Mouse (Mus musculus) heart, adult 8-10 months (tissue): ENCODE measurements around the gene Srsf2. TPM values are rescaled to one million over a fixed set of nuclear protein-coding genes. Genes with fewer than 3 reads are reported as not detected.
"Not testable (repeated sequence)": the region's sequence is repeated elsewhere in the genome, so short reads cannot be mapped to it uniquely, and the experiment has no call there.

ENCODE experiments used
- DNase-seq: peaks from one replicate; pipeline ENCODE4 v3.0.0; 2022; ENCODE audit warnings: low spot score
- total RNA-seq, 4 experiments: library from RNA; stranded (reverse); gene quantifications; 2 replicates each; pipeline ENCODE4 v1.2.4; 2022

Gene Srsf2
- total RNA-seq, 4 experiments from 2014 or later: 85.5 to 126 (median 103) TPM

DNA sequence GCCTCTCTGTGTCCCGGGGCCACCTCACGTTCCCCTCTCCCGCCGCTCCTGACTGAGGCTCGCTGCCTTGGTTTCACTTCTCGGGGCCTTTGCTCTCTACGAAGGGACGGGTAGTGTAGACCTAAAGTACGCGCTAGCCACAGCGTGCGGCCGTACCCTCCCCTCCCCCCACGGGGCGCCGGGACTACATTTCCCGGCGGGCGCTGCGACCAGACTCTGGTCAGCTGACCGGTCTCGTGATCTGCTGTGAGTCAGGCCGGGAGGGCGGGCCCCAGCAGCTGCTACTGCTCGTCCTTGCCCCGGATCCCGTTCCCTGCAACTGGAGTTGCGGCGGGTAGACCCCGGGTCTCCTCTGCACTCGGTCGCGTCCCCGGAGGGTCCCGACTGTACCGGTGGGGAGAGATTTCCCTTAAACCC, 626 bp upstream of the Srsf2 start:
- peak; percentile 96 for DNase-seq

GRCm38 (mm10) chr11:116852291-116852890, 503 bp downstream of the Srsf2 start, which contains the start of gene Mfsd11:
Mfsd11 (plus strand) TSS chr11:116852440.
- DNase-seq: peak; percentile 55

GRCm38 (mm10) chr11:116851576-116852290, 1.2 kb downstream of the Srsf2 start:
- peak; percentile 33 for DNase-seq

DNA sequence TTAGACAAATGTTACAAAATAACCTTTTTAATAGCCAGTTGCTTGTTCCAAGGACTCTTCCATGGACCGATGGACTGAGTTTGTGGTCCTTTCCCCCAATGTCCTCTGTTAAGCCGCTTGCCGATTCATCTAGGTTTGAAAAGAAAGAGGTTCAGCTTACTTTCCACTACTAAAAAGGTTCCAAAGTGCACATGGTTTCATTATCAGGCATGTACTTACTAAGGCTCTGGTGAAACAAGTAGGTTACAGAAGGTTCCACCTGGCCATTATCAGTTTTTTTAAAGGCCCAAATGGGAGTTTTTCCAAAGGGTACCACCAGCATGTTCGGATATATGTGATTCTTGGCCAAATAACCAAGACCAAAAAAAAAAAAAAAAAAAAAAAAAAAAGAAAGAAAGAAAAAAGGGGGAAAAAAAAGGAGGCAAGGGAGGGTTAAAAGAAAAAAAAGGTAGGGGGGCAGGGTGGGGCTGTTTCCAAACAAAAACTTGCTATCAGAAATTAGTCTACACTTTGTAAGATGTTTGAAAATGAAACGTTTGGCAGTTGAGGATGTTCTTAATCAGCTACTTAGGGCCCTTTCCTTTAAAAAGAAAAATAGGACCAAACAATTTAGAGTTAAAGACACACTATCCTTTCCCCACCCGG, 1.9 kb downstream of the Srsf2 start:
- DNase-seq: no peak

DNA sequence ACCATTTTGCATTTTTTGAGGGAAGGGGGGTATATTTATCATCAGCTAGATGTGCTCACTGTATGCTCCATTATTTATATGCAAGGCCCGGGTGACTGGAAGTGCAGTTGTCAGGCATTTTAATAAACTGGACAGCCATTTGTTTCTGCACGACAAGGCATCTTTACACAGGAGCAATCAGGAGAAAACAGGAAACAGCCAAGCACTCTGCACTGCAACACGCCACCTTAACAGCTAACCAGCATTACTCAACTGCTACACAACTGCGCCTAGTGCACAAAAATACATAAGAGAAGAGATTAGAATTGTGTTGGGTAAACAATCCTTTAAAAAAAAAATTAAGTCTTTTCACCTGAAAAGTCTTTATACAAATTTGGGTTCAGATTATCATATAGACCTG, 2.8 kb downstream of the Srsf2 start:
- DNase-seq: no peak

DNA sequence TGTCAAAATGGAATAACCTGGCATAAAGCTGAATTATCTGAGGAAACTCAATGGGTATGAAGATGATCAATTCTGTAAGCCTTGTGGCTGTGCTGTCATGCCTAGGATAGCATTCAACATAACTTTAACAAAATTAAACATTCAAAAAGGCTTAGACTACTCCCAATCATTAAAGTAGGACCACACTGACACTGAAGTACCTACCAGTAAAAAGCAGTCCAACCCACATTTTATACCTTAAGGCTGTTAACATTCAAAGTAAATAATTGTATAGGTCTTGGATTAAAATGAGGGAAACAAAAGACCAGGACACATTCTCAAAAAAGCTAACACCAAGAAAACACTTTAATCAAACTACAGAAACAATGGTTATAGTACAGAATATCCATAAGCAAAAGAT, 3.3 kb downstream of the Srsf2 start:
- no peak for DNase-seq

GRCm38 (mm10) chr11:116848877-116849178, 4.1 kb downstream of the Srsf2 start:
- not testable (repeated sequence) for DNase-seq

GRCm38 (mm10) chr11:116848086-116848876, 4.6 kb downstream of the Srsf2 start:
- DNase-seq: no peak

DNA sequence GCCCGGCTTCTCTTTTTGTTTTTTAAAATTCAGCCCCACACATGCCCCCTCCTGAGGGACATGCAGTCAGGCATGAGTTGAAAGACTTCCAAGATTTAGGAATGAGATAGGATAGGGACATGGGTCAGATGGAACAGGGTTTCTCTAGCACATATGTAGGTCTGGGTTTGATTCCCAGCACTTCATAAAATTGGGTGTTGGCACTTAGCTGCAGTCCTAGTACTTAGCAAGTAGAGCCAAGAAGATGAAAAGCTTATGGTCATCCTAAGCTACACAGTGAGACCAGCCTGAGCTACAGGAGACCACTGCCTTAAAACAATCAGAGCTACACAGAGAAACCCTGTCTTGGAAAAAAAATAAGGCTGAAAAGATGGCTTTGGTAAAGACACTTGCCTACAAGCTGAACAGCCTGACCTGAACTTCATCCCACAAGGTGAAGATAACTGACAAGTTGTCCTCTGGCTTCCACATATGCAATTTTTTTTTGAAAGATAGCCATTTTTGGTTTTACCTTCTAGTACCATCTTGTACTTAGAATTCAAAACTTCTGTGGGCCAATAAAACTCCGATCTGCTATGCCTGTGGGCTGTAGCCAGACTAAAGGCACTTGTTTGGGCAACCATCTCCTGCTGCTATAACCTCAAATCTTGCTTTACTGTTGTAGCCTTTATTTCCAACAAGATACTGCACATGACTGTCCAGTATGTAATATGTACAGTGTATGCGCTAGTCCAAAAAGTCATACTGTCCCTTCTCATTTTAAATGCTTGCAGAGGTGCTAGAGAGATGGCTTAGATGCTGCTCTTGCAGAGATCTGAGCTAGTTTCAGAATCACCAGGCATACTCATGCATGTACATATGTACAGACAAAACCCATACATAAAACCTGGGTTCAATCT, 5.5 kb downstream of the Srsf2 start:
- no peak for DNase-seq

- no peak for DNase-seq
These were observed 6.2 kb downstream of the Srsf2 start for GRCm38 (mm10) chr11:116846593-116847181.

DNA sequence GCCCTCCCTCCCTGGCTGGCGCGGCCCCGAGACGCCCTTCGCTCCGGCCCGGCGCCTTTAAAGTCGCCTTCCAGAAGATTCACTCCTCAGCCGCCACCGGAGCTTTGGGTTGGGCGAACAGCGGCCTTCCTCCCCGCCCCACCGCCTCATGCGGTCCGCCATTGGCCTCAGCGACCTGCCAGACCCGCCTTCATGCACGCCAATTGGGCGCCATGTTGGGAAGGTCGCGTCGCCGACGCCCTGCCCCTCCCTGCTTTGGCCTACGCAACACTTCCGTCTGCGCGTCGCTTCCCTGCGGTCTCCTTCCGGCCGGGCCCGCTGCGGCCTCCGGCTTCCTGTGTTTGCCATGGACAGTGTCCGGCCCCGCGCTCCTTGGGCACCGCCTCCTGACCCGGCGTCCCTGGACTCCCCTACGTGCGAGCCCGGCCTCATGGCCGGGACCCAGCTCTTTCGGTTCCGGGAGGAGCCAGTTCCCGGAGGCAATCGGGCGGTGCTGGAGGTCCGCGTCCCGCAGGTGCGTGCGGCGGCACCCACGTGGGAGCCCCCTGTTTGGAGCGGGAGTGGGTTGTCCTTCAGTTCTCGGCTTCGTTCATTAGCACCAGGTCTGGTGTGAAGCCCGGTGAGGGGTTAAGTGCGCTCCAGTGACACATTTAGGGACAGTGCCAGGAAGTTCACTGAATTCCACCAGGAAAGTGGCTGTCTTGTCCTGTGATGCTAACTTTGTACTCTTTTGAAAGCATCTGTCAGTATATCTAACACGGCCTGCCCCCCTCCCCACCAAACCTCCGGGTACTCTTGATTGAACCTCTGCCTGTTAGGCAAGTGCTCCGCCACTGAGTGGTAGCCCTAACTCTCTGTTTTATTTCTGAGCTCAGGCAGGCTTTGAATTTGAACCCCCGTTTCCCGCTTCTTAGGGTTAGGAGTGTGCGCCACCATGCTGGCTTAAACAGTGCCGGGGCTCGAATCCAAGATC, 9.3 kb downstream of the Srsf2 start, which contains the start of the genes Mettl23 and Jmjd6:
TSS of gene Mettl23 (plus strand) at position 18 of the 973 bp plus-strand sequence.
TSS of gene Jmjd6 (minus strand) at position 189 of the 973 bp plus-strand sequence.
- DNase-seq: peak; percentile 97

DNA sequence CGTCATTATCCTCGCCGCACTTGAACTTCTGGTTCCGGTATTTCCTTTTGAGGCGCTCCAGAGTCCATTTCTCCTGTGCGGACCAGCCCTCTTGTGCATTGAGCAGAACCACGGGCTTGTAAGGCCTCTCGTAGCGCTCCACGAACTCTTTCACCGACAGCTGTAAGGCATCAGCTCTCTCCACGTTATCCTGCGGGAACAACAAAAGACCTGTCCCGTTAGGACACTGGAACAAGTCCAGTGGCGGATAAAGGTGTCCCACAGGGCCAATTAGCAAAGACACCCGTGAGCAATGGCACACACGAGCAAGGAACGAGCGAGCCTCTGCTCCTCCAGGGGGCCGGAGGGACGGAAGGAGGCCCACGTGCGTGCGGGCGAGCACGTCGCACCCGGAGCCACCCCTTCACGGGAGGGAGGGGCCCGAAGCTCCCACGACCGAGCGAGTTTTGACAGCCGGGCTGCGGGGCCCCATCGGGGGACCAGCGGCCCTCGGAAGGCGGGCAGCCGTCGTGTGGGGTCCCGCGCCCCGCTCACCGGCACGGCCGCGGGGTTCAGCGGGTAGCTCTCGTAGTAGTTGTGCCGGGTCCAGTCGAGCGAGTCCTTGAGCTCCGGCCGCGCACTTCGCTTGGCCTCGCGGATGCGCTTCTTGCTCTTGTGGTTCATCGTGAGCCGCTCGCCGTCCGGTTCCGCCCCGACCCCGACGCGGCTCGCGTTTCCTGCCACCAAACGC, 10.2 kb downstream of the Srsf2 start:
- DNase-seq: peak; percentile 50

DNA sequence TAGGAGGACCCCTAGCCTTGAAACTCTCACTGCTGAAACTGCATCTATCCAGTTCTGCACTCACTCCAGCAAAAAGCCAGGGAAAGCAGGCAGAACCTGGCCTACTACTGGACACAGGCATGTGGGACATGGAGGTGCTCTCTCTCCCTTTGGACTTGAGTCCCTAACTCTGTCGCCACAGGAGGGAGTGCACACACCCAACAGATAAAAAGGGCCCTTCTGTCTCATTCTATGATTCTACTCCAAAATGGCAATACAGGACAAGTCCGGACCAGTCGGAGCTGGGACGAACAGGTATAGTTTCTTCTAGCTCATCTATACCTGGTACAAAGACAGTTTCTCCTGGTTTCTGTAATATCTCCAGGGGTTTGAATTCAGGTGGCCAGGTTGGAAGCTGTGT, 12.1 kb downstream of the Srsf2 start:
- no peak for DNase-seq

GRCm38 (mm10) chr11:116839601-116840000, 13.3 kb downstream of the Srsf2 start:
- no peak for DNase-seq

DNA sequence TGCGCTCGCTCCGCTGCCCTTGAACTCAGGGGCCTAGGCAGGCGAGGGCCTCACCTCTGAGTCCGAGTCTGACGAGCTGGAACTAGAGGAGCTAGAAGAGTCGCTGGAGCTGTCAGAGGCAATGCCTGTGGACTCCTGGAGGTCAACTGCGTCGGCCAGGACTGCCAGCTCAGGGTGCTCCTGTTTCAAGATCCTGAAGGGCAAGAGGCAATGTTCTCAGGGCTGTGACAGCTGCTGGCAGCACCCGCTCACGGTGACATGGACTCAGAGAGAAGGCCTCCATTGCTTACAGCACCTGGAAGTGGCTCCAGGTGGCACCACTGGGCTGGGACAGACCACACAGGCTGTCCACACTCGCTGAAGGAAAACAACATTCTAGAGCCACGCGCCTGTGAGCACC, 14.0 kb downstream of the Srsf2 start:
- no peak for DNase-seq

- no peak for DNase-seq
These were observed 15.5 kb downstream of the Srsf2 start for GRCm38 (mm10) chr11:116837441-116837840.

DNA sequence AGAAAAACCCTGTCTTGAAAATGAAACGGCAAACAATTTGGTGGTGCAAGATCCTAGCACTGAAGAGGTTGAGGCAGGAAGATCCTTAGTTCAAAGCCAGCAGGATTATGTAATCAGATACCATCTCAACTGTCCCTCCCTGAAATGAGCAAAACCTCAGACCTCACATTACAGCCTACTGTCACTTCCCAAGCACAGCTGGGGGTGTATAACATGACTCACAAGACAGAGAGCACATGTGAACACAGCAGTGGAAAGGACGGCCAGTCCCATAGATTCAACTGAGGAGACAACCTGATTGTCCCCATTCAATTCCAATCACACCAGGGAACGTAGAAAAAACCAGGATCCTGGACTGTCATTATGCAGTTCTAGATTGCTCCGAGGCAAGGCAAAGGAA, 16.6 kb downstream of the Srsf2 start:
- no peak for DNase-seq

- DNase-seq: no peak
These were observed 17.9 kb downstream of the Srsf2 start for GRCm38 (mm10) chr11:116834954-116835353.
